In genomic region chr15:89197056-89197455, GRCm38 (mm10) we compare ENCODE assay signal across 8 mouse cellular contexts. TPM values are rescaled to one million over a fixed set of nuclear protein-coding genes. Genes with fewer than 3 reads are reported as not detected.
DNase-seq lines count a peak whose midpoint lies in the region; ATAC-seq and TF ChIP-seq lines count a peak whose summit lies in the region.

No protein-coding gene starts in this region.

- WGBS in kidney, postnatal 0 days, result 68% methylated on average over 15 of the region's 15 CpGs
- 76% methylated on average over 15 of the region's 15 CpGs for WGBS in embryonic facial prominence, embryonic 11.5 days
- WGBS in hindbrain, embryonic 14.5 days, result 67% methylated on average over 15 of the region's 15 CpGs
- whole genome bisulfite sequencing in midbrain, embryonic 16.5 days, result 69% methylated on average over 15 of the region's 15 CpGs

- peaks cover 10% of the 10 kb centered on the region for H3K4me1 ChIP-seq in kidney, postnatal 0 days (replicated peaks; ENCODE audit: insufficient read depth, low read length)
- no peaks in the 10 kb centered on the region for H3K4me1 ChIP-seq in embryonic facial prominence, embryonic 11.5 days (ENCODE audit: control insufficient read depth, insufficient read depth, low read length)
- peaks cover 15% of the 10 kb centered on the region for H3K4me1 ChIP-seq in hindbrain, embryonic 14.5 days (replicated peaks; ENCODE audit: control insufficient read depth, insufficient read depth, low read length)
- peaks cover 16% of the 10 kb centered on the region for H3K4me1 ChIP-seq in midbrain, embryonic 16.5 days (ENCODE audit: control insufficient read depth, insufficient read depth, low read length)

- DNase-seq in kidney, postnatal 0 days (ENCODE audit: low spot score), result no peak
- DNase-seq in kidney, adult 18-20 months, result no peak
- DNase-seq in embryonic facial prominence, embryonic 11.5 days (ENCODE audit: low spot score), result no peak
- DNase-seq in hindbrain, embryonic 14.5 days (ENCODE audit: low spot score), result no peak
- DNase-seq in frontal cortex, postnatal 36 days (ENCODE audit: low spot score in 2 of 2), result no peak
- DNase-seq in urinary bladder, adult 2 months (ENCODE audit: low spot score), result no peak
- no peak for DNase-seq in embryo, embryonic 11 days

- H3K4me2 ChIP-seq in kidney, postnatal 0 days (ENCODE audit: low read length), result peak overlapping the region; percentile 71
- peak overlapping the region; percentile 70 for H3K4me2 ChIP-seq in embryonic facial prominence, embryonic 11.5 days (ENCODE audit: low read depth, low read length)
- peak overlapping the region; percentile 64 for H3K4me2 ChIP-seq in hindbrain, embryonic 14.5 days (replicated peaks)
- H3K4me2 ChIP-seq in midbrain, embryonic 16.5 days (ENCODE audit: low read length), result peak overlapping the region; percentile 78

- ATAC-seq in kidney, postnatal 0 days (replicated peaks; ENCODE audit: low FRiP score, low read depth), result no peak
- no peak for ATAC-seq in embryonic facial prominence, embryonic 11.5 days (replicated peaks; ENCODE audit: insufficient number of reproducible peaks, low FRiP score, low TSS enrichment, low read depth)
- no peak for ATAC-seq in hindbrain, embryonic 14.5 days (ENCODE audit: low FRiP score)
- no peak for ATAC-seq in midbrain, embryonic 16.5 days

- TF ChIP-seq CTCF in kidney, postnatal 0 days (IDR thresholded peaks at IDR 0.05; ENCODE audit: low read depth), result no peak

- no peaks in the 10 kb centered on the region for H3K36me3 ChIP-seq in kidney, postnatal 0 days (ENCODE audit: insufficient read depth, low read length)
- H3K36me3 ChIP-seq in embryonic facial prominence, embryonic 11.5 days (replicated peaks; ENCODE audit: control insufficient read depth, insufficient read depth, low read depth, low read length), result no peaks in the 10 kb centered on the region
- H3K36me3 ChIP-seq in hindbrain, embryonic 14.5 days (replicated peaks; ENCODE audit: control insufficient read depth, insufficient read depth), result no peaks in the 10 kb centered on the region
- no peaks in the 10 kb centered on the region for H3K36me3 ChIP-seq in midbrain, embryonic 16.5 days (ENCODE audit: control insufficient read depth, insufficient read depth, low read length)

- no peaks in the 10 kb centered on the region for H3K27me3 ChIP-seq in kidney, postnatal 0 days (ENCODE audit: insufficient read depth, low read length)
- no peaks in the 10 kb centered on the region for H3K27me3 ChIP-seq in embryonic facial prominence, embryonic 11.5 days (ENCODE audit: control insufficient read depth, insufficient read depth, low read length)
- H3K27me3 ChIP-seq in hindbrain, embryonic 14.5 days (ENCODE audit: control insufficient read depth, insufficient read depth, low read length), result no peaks in the 10 kb centered on the region
- no peaks in the 10 kb centered on the region for H3K27me3 ChIP-seq in midbrain, embryonic 16.5 days (ENCODE audit: control insufficient read depth, insufficient read depth, low read depth, low read length)

- H3K27ac ChIP-seq in kidney, postnatal 0 days, result peak overlapping the region; percentile 100
- no peak overlapping the region for H3K27ac ChIP-seq in embryonic facial prominence, embryonic 11.5 days (replicated peaks; ENCODE audit: low read depth, low read length)
- H3K27ac ChIP-seq in hindbrain, embryonic 14.5 days, result peak overlapping the region; percentile 97
- peak overlapping the region; percentile 99 for H3K27ac ChIP-seq in midbrain, embryonic 16.5 days (ENCODE audit: low read length)

- peak overlapping the region; percentile 91 for H3K4me3 ChIP-seq in kidney, postnatal 0 days (replicated peaks; ENCODE audit: low read depth, low read length)
- H3K4me3 ChIP-seq in embryonic facial prominence, embryonic 11.5 days (ENCODE audit: low read depth, low read length), result peak overlapping the region; percentile 76
- H3K4me3 ChIP-seq in hindbrain, embryonic 14.5 days (replicated peaks; ENCODE audit: low read length), result peak overlapping the region; percentile 77
- peak overlapping the region; percentile 94 for H3K4me3 ChIP-seq in midbrain, embryonic 16.5 days (ENCODE audit: low read depth, low read length)

- H3K9me3 ChIP-seq in kidney, postnatal 0 days (replicated peaks; ENCODE audit: low read length), result no peaks in the 10 kb centered on the region
- H3K9me3 ChIP-seq in embryonic facial prominence, embryonic 11.5 days (replicated peaks; ENCODE audit: control insufficient read depth, low read length), result no peaks in the 10 kb centered on the region
- no peaks in the 10 kb centered on the region for H3K9me3 ChIP-seq in hindbrain, embryonic 14.5 days (ENCODE audit: control insufficient read depth, low read length)
- H3K9me3 ChIP-seq in midbrain, embryonic 16.5 days (replicated peaks; ENCODE audit: control insufficient read depth, low read length, poor library complexity, severe bottlenecking), result no peaks in the 10 kb centered on the region

- peak overlapping the region; percentile 99 for H3K9ac ChIP-seq in kidney, postnatal 0 days (ENCODE audit: low read depth, low read length)
- peak overlapping the region; percentile 97 for H3K9ac ChIP-seq in embryonic facial prominence, embryonic 11.5 days (replicated peaks; ENCODE audit: low read length)
- H3K9ac ChIP-seq in hindbrain, embryonic 14.5 days, result peak overlapping the region; percentile 95
- H3K9ac ChIP-seq in midbrain, embryonic 16.5 days (ENCODE audit: low read depth, low read length), result peak overlapping the region; percentile 99

RNA-seq across cellular contexts. Expression of gene Dennd6b, which starts 0.8 kb away (rescaled TPM):
- polyA plus RNA-seq in kidney, postnatal 0 days (2015; fragmentation: Nextera tagmentation; extraction: Ambion mirVana), result 10.4 and 11.7 TPM in 2 replicates
- polyA plus RNA-seq in embryonic facial prominence, embryonic 11.5 days (2014; fragmentation: Nextera tagmentation; extraction: Ambion mirVana), result 14.9 and 18.6 TPM in 2 replicates
- polyA plus RNA-seq in hindbrain, embryonic 14.5 days (2014; fragmentation: Nextera tagmentation; extraction: Ambion mirVana), result 71.4 and 71.6 TPM in 2 replicates
- 120 and 124 TPM in 2 replicates for polyA plus RNA-seq in midbrain, embryonic 16.5 days (2015; fragmentation: Nextera tagmentation; extraction: Ambion mirVana)
- polyA plus RNA-seq in urinary bladder, adult 2 months (2012; rRNA removed), result 16.0 and 23.8 TPM in 2 replicates

RNA-seq across cellular contexts. Expression of gene Ppp6r2, which starts 14.3 kb away (rescaled TPM):
- polyA plus RNA-seq in kidney, postnatal 0 days (2015; fragmentation: Nextera tagmentation; extraction: Ambion mirVana), result 25.9 and 26.8 TPM in 2 replicates
- 22.8 and 25.1 TPM in 2 replicates for polyA plus RNA-seq in embryonic facial prominence, embryonic 11.5 days (2014; fragmentation: Nextera tagmentation; extraction: Ambion mirVana)
- polyA plus RNA-seq in hindbrain, embryonic 14.5 days (2014; fragmentation: Nextera tagmentation; extraction: Ambion mirVana), result 78.2 and 84.0 TPM in 2 replicates
- polyA plus RNA-seq in midbrain, embryonic 16.5 days (2015; fragmentation: Nextera tagmentation; extraction: Ambion mirVana), result 76.7 and 82.0 TPM in 2 replicates
- 29.1 and 41.4 TPM in 2 replicates for polyA plus RNA-seq in urinary bladder, adult 2 months (2012; rRNA removed)

RNA-seq across cellular contexts. Expression of gene Plxnb2, which starts 16.5 kb away (rescaled TPM):
- polyA plus RNA-seq in kidney, postnatal 0 days (2015; fragmentation: Nextera tagmentation; extraction: Ambion mirVana), result 126 and 130 TPM in 2 replicates
- polyA plus RNA-seq in embryonic facial prominence, embryonic 11.5 days (2014; fragmentation: Nextera tagmentation; extraction: Ambion mirVana), result 113 and 122 TPM in 2 replicates
- polyA plus RNA-seq in hindbrain, embryonic 14.5 days (2014; fragmentation: Nextera tagmentation; extraction: Ambion mirVana), result 99.2 and 101 TPM in 2 replicates
- polyA plus RNA-seq in midbrain, embryonic 16.5 days (2015; fragmentation: Nextera tagmentation; extraction: Ambion mirVana), result 90.1 and 92.1 TPM in 2 replicates
- polyA plus RNA-seq in urinary bladder, adult 2 months (2012; rRNA removed), result 171 and 187 TPM in 2 replicates

RNA-seq across cellular contexts. Expression of gene Mapk11, which starts 47.6 kb away (rescaled TPM):
- polyA plus RNA-seq in kidney, postnatal 0 days (2015; fragmentation: Nextera tagmentation; extraction: Ambion mirVana), result 7.5 and 9.3 TPM in 2 replicates
- 12.7 and 13.5 TPM in 2 replicates for polyA plus RNA-seq in embryonic facial prominence, embryonic 11.5 days (2014; fragmentation: Nextera tagmentation; extraction: Ambion mirVana)
- 20.4 and 22.4 TPM in 2 replicates for polyA plus RNA-seq in hindbrain, embryonic 14.5 days (2014; fragmentation: Nextera tagmentation; extraction: Ambion mirVana)
- 29.0 and 32.6 TPM in 2 replicates for polyA plus RNA-seq in midbrain, embryonic 16.5 days (2015; fragmentation: Nextera tagmentation; extraction: Ambion mirVana)
- polyA plus RNA-seq in urinary bladder, adult 2 months (2012; rRNA removed), result 6.6 and 7.5 TPM in 2 replicates

RNA-seq across cellular contexts. Expression of gene Mapk12, which starts 56.6 kb away (rescaled TPM):
- polyA plus RNA-seq in kidney, postnatal 0 days (2015; fragmentation: Nextera tagmentation; extraction: Ambion mirVana), result 12.3 and 13.5 TPM in 2 replicates
- 10.1 and 11.9 TPM in 2 replicates for polyA plus RNA-seq in embryonic facial prominence, embryonic 11.5 days (2014; fragmentation: Nextera tagmentation; extraction: Ambion mirVana)
- 3.3 and 4.0 TPM in 2 replicates for polyA plus RNA-seq in hindbrain, embryonic 14.5 days (2014; fragmentation: Nextera tagmentation; extraction: Ambion mirVana)
- 3.0 and 4.4 TPM in 2 replicates for polyA plus RNA-seq in midbrain, embryonic 16.5 days (2015; fragmentation: Nextera tagmentation; extraction: Ambion mirVana)
- polyA plus RNA-seq in urinary bladder, adult 2 months (2012; rRNA removed), result 44.5 and 49.8 TPM in 2 replicates
